Mouse (Mus musculus) embryonic stem cell, embryonic (primary cell): ENCODE measurements around the gene AU040320.

Source experiments
- CTCF ChIA-PET, 4 experiments: fragments of 300-600 bp in 2 of 4; fragments of 350-600 bp in 2 of 4; sonication (Branson Sonifier 250); formaldehyde crosslinking; loops; one replicate each; lab custom pipeline; 2022; ENCODE audit warnings: inconsistent platforms in 2 of 4; lab: Charles Lee
- POLR2A ChIA-PET, 4 experiments: fragments of 300-600 bp in 2 of 4; fragments of 350-600 bp in 2 of 4; sonication (Branson Sonifier 250); formaldehyde crosslinking; loops; one replicate each; lab custom pipeline; 2022; ENCODE audit warnings: antibody characterized with exemption in 4 of 4, inconsistent platforms in 1 of 4; lab: Charles Lee

AU040320 gene

DNA sequence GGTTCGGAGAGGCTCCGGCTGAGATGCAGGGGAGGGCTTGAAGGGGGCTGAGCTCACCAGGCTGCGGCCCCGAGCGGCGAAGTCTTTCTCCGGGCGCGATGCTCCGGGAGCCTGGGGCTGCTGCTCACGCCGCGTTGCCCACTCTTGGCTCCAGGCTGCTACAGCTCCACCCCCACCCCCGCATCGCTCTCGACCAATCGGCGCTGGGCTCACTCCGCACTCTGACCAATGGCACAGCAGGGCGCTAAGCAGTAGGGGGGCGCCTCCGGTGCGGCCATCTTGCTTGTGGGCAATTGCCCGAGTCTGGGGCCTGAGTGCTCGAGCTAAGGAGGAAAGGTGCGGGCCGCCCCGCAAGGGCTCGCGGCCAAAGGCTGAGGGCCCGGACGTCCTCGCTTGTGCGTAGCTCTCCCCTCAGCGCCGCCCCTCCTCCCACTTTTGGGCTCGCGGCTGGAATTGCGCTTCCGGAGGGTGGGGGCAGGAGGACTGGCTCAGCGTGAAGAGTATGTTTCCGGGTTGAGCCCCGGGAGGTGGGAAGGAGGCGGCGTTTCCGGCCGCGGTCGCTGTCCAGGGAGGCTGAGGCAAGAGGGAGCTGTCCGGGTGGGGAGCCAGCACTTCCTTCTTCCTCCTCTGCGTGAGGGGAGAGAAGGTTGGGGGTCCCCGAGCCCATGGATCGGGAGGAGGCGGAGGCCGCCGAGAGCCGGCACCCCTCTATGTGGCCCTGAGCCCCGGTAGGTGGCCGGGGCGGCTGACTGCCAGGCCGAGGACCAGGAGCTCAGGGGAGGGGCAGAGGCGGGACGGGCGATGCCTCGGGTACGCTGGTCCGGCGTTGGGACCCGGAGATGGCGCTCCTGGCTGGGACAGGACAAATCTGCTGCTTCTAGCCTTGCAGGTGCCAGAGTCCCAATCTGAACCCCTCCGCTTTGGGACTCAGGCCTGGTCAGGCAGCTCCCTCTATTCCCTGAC lies at the start of gene AU040320, which contains the start of gene Ncdn:
Gene AU040320, plus strand, starts transcription at position 277 of the 963 bp plus-strand sequence.
Gene Ncdn, minus strand, starts transcription at position 171 of the 963 bp plus-strand sequence.
- ChIA-PET CTCF (interaction anchor here (0.5 to 4.0 kb wide), 25 partner anchors 8 to 969 kb away, joined by 3 to 33 read pairs (median 4); partner anchors contain the start of genes Sfpq (in 1 of the 4) and Tfap2e (in 1 of the 4)), POLR2A (interaction anchor here (0.5 to 6.7 kb wide), 61 partner anchors 8 to 610 kb away, joined by 3 to 46 read pairs (median 4); partner anchors contain the start of genes Clspn (in 3 of the 4), Psmb2 (in 3 of the 4), Tfap2e (in 3 of the 4) and 5730409E04Rik (in 1 of the 4))

DNA sequence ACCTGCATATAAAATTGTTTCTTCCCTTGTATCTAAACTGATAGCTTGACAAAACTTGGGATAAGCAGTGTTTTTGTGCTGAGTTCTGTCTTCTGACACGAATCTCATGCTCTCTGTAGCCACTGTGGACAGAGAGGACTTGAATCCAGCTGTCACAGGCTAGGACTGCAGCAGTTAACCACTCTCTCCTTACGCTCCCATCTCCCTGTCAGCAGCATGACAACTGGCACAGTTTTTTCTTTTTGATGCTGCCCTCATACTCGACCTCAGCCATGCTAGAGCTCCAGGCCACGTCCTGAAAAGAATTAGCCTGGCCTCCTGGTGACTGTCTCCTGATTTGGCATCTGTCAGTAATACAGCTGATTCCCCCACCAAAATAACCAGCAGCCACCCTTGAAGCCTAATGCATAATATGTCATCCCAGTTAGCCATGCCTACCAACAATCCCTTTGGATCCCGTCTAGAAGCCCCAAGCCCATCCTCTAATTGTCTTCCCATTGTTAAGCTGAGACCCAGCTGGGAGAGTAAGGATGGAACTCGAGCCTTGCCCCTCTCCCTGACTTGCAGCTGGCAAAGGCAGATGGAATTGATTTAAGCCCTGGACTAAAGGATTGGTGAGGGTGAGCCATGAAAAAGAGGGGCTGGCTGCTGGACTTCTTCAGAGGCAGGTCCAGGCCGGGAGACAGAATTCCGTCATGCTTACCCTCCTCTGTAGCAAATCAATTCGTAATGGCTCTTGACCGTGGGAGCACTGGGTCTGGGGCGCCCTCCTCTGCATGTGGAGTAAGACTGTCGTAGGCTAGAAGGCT lies 46.5 kb upstream of the AU040320 start:
- POLR2A ChIA-PET, result interaction anchor here in 3 of 4 experiments (0.9 to 2.8 kb wide), 7 partner anchors 11 to 29 kb away, joined by 3 to 11 read pairs (median 5); partner anchors contain the start of gene Psmb2 (in 2 of the 3)
- CTCF ChIA-PET, result interaction anchor here in 3 of 4 experiments (0.6 to 1.0 kb wide), 4 partner anchors 33 to 277 kb away, joined by 3 to 5 read pairs (median 3); no protein-coding TSS in a partner anchor

DNA sequence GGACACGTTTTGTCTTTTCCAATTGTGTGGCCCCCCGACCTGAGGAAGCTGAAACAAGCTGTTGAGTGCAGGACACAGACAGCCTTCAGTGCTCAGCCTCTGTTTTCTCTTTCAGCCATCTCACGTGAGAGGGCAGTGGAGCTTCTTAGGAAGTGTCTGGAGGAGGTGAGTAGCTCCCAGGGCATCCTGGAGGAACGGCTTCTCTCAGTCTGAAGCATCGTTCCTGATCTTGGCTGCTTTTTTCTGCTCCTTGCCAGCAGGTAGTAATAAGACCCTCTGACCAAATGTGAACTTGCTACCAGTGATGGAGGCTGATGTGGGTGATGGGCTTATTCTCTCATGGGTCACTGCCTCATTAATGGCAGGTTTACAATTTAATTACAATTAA lies 45.9 kb upstream of the AU040320 start:
- CTCF ChIA-PET, result interaction anchor here in 2 of 4 experiments (0.6 to 1.0 kb wide), 3 partner anchors 33 to 277 kb away, joined by 3 read pairs; no protein-coding TSS in a partner anchor
- POLR2A ChIA-PET, result interaction anchor here in 2 of 4 experiments (1.2 to 2.8 kb wide), 5 partner anchors 10 to 30 kb away, joined by 3 to 11 read pairs (median 7); partner anchors contain the start of gene Psmb2 (in 2 of the 2)

DNA sequence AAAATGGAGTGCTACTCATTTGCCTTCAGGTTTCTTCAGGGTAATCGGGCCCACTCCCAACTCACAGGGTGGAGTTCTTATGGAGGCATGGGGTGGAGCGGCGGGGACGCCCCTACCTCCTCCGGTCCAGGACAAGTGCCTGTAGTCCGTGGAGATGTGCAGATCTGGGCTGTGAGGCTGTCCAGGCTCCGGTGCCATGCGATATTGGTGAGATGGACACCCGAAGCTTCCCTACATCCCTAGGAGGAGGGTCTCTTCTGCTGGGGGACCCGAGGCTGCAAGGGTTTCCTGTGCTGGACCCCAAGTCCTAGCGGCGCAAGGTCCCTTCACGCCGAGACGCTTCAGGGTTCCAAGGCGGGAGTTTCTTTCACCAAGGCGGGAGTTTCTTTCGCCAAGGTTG lies 21.2 kb upstream of the AU040320 start:
- ChIA-PET CTCF (interaction anchor here in 3 of 4 experiments (0.9 to 2.4 kb wide), 3 partner anchors 13 to 108 kb away, joined by 4 to 7 read pairs (median 6); no protein-coding TSS in a partner anchor), POLR2A (interaction anchor here in 2 of 4 experiments (0.6 to 2.6 kb wide), 7 partner anchors 9 to 866 kb away, joined by 3 to 12 read pairs (median 4); partner anchors contain the start of genes AU040320 (in 1 of the 2), Ncdn (in 1 of the 2) and Psmb2 (in 1 of the 2))

DNA sequence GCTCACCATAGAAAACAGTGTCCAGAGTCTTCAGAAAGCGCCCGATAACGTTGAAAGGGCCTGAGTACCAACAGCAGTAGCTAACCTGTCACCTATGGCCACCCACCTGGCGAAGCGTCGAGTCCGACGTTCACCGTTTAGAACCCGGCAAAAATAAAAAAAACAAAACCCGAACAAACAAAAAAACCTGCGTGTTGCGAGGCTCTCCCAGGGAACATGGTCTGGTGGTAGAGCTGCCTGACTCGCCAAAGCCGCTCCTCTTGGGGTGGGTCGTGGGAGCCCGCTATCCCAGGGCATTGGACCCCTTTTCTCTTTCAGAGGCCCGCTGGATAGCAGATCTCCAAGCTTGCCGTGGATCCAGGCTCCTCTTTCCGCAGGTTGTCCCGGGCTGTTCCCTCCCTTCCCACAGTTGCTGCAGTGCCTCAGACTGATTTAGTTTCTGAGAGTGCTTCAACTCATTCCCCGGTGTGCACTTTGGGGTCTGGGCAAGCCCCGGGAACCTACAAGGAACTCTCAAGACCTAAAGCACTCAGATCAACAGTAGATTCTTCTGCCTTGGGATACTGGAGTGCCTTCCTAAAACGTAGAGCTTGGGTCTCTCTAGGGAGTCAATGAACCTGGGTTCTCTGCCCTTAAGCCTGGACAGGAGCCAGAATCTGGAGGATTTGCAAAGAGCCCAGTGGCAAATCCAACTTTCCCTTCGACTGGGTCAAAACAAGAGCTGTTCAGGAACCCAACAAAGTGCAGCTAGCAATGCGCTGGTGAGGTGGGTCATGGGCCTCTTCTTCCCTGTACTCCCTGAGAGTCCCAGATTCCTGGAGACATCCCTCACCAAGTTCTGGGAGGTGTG lies 20.6 kb upstream of the AU040320 start:
- CTCF ChIA-PET, result interaction anchor here in 2 of 4 experiments (1.2 to 2.4 kb wide), 4 partner anchors 13 to 107 kb away, joined by 3 to 7 read pairs (median 4); partner anchors contain the start of gene AU040320 (in 1 of the 2)
- POLR2A ChIA-PET, result interaction anchor here in 3 of 4 experiments (0.6 to 2.6 kb wide), 13 partner anchors 9 to 865 kb away, joined by 3 to 12 read pairs (median 3); partner anchors contain the start of genes Psmb2 (in 2 of the 3), AU040320 (in 1 of the 3), Adprhl2 (in 1 of the 3) and Col8a2 (in 1 of the 3)

DNA sequence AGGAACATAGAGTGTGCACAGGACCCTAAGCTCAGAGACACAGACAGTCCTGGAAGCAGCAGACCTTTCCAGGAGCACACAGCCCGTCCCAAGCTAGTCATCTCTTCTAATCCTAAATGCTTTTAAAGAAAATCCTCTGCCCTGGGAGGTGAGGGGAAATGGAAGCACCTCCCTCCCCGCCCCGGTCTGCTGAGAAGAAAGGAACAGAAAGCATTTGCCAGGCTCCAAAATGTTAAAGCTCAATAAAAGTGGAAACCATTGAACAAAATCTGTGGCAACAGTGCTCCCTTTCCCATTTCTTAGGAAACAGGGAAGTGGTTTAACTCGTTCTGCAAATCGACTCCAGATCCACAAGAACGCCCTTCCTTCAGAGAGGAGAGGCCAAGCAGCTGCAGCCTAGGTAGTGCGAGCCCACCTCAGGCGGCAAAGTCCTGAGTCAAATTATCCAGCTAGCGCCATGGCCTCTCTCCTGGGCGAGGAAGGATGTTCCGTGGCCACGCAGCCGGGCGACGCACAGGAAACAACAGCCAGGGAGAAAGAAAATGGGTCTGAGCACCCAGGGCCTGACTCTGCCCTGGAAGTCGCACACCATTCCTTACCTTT lies 19.2 kb upstream of the AU040320 start:
- CTCF ChIA-PET, result interaction anchor here (0.6 to 2.4 kb wide), 7 partner anchors 11 to 1812 kb away, joined by 3 to 7 read pairs (median 4); partner anchors contain the start of genes AU040320 (in 1 of the 4) and Ago1 (in 1 of the 4)
- POLR2A ChIA-PET, result interaction anchor here in 2 of 4 experiments (0.8 to 1.3 kb wide), 4 partner anchors 9 to 56 kb away, joined by 3 to 5 read pairs (median 4); partner anchors contain the start of gene Psmb2 (in 1 of the 2)

DNA sequence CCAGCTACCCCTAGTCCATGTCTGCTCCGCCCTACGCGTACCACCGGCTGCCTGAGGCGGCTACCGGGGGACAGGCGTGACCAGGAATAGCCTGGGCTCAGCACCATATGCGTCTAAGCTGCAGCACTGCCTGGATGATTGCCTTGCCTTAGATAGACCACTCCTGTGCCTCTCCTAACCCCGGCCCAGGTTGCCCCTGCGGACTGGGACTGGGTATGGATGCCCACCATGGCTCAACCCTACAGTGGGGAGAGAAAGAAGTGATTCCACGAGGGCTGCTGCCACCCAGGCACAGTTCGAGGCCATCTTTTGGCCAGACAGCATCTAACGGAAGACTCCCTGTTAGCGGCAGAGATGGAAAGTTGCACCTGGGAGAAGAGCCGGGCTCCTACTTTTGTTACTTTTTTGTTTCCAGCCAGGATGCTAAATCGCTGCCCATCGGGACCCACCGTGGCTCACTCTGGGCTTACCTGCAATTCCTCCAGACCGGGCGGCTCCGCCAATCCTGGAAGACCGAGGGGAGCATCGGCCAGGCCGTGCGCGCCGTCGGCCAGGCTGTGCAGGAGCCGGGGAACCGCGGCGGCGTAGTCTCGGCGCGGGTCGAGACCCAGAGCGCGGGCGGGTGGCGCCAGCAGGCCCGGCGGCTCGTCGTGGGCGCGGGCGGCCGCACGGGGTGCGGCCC lies 18.5 kb upstream of the AU040320 start:
- POLR2A ChIA-PET, result interaction anchor here in 2 of 4 experiments (0.8 to 1.6 kb wide), 5 partner anchors 9 to 270 kb away, joined by 3 to 13 read pairs (median 3); partner anchors contain the start of gene Psmb2 (in 1 of the 2)
- CTCF ChIA-PET, result interaction anchor here in 3 of 4 experiments (0.6 to 2.0 kb wide), 4 partner anchors 11 to 267 kb away, joined by 3 to 9 read pairs (median 4); partner anchors contain the start of gene Ago1 (in 1 of the 3)

DNA sequence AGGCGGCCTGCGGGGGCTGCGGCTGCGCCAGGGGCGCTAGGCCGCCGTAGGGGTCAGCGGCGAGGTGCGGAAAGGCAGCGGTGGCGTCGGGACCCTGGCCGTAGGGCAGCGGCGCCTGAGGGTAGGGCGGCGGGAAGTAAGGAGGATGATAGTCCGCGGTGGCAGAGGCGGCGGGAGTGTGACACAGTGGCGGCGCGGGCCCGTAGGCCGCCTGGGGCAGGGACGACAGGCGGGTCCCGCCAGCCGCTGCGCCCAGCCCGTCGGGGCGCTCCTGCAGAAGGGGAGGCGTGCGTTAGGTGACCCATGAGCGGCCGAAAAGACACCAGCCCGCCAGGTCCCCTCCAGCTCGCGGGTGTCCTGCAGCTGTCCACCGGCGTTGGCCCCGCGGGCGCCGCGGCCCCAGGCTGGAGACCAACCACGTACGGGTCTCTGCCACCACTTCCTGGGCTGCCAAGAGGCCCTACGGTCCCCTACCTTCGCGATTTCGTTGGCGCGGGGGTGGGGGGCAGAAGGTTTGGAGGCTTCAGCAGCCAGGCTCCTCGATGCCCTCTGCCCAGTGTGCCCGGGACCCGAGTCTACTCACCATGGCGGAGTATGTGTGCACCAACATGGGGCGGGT lies 17.9 kb upstream of the AU040320 start:
- ChIA-PET CTCF (interaction anchor here in 2 of 4 experiments (0.9 to 2.0 kb wide), 8 partner anchors 10 to 136 kb away, joined by 3 to 12 read pairs (median 5); partner anchors contain the start of genes AU040320 (in 1 of the 2), Ncdn (in 1 of the 2) and Psmb2 (in 1 of the 2)), POLR2A (interaction anchor here in 3 of 4 experiments (0.7 to 1.6 kb wide), 11 partner anchors 9 to 439 kb away, joined by 3 to 16 read pairs (median 3); partner anchors contain the start of genes AU040320 (in 1 of the 3), Ncdn (in 1 of the 3), Psmb2 (in 1 of the 3) and Sfpq (in 1 of the 3))

DNA sequence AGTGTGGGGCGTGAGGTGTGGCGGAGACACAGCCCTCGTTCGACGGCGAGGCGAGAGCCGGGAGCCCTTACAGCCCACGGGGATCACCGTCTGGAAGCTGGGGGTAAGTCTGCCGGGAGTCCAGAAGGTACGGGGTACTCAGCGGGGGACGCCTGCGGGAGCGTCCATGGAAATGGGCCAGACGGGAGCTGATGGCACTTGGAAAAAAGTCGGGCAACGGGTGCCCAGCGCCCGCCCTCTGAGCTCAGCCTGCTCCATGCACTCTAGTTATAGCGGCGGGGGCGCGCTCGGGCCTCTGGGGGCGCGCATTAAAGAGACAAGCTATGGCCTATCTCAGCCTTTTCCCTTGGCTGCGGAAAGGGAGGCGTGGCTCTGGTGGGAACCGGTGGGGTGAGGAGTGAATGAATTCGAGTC lies 17.3 kb upstream of the AU040320 start, which contains the start of gene Tfap2e:
Gene Tfap2e, minus strand, starts transcription at position 240 of the 414 bp plus-strand sequence.
- CTCF ChIA-PET, result interaction anchor here in 3 of 4 experiments (0.6 to 2.0 kb wide), 11 partner anchors 9 to 446 kb away, joined by 3 to 12 read pairs (median 3); partner anchors contain the start of genes AU040320 (in 1 of the 3), Ncdn (in 1 of the 3) and Psmb2 (in 1 of the 3)
- POLR2A ChIA-PET, result interaction anchor here in 3 of 4 experiments (0.7 to 1.6 kb wide), 19 partner anchors 9 to 440 kb away, joined by 3 to 16 read pairs (median 3); partner anchors contain the start of genes Ncdn (in 3 of the 3), AU040320 (in 2 of the 3), Psmb2 (in 2 of the 3) and Sfpq (in 1 of the 3)

DNA sequence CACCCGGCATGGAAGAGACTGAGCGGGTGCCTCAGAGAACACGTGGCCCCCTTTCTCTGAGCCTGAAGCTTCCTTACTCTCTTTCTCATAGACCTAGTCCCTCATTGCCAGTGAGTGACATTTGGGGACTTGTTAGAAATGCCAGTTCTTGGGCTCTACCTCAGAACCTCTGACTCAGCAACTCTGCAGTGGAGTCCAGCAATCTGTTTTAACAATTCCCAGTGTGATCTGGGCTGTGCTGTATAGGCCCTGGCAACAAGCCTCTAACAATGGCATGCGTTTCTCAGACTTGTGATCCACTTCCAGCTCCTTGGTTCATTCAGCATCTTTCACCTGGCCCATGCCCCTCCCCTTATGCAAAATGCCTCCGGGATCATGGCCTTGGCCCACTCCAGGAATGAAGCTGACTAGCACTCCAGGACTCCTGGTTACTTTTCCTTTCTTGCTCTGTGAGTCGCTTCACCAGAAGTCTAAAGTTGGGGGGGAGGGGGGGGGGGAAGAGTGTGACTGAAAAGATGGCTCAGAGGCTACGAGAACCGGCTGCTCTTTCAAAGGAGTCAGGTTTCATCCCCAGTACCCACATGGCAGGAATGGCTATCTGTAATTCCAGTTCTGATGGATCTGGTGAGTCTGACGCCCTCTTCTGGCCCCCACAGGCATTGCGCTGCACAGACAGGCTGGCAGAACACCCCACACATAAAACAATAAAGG lies 13.2 kb upstream of the AU040320 start:
- ChIA-PET POLR2A (interaction anchor here (0.6 to 5.8 kb wide), 20 partner anchors 12 to 464 kb away, joined by 3 to 46 read pairs (median 4); partner anchors contain the start of genes Psmb2 (in 4 of the 4), AU040320 (in 3 of the 4), Ncdn (in 3 of the 4) and Clspn (in 1 of the 4)), CTCF (interaction anchor here (0.5 to 3.9 kb wide), 41 partner anchors 9 to 704 kb away, joined by 3 to 48 read pairs (median 4); partner anchors contain the start of genes AU040320 (in 2 of the 4), Ncdn (in 2 of the 4) and 5730409E04Rik (in 1 of the 4))

DNA sequence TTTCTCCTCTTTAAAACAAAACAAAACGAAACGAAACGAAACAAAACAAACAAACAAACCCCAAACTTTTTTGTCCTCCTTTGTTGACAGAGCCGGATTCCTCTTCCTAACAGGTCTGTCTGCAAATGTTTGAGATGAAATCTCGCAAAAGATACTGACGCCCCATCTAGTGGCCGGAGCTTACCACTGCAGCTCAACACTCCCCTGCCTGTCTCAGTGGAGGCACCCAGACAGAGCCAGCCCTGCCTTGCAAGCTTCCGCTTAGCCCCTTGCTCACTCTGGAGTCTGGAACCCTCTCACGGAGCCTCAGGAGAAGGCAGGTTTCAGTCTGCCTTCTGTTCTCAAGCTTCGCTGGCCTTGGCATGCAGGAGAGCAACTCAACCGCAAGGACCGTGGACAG lies 11.9 kb upstream of the AU040320 start:
- POLR2A ChIA-PET, result interaction anchor here in 3 of 4 experiments (0.6 to 5.8 kb wide), 23 partner anchors 8 to 421 kb away, joined by 3 to 46 read pairs (median 3); partner anchors contain the start of genes Psmb2 (in 3 of the 3), AU040320 (in 2 of the 3), Ncdn (in 2 of the 3) and 5730409E04Rik (in 1 of the 3)

DNA sequence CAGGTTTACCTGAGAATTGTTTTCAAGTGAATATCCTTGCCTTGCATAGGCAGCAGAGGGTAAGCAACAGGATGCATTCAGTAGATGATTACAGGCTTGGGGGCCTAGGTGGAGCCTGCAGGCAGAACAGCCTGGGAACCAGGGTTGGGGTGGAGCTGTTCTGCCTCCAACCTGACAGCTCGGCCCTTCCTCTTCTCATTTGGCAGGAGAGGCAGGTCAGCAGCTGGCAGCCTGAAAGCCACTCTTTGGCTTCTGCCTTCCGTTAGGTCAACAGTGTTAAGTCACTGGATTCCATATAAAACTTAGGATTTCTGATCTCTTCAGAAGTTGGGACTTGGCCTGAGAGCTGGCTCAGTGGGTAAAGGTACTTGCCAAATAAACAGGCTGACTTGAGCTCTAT lies 10.4 kb upstream of the AU040320 start:
- POLR2A ChIA-PET, result interaction anchor here in 3 of 4 experiments (0.6 to 5.8 kb wide), 9 partner anchors 9 to 186 kb away, joined by 3 to 46 read pairs (median 4); partner anchors contain the start of genes AU040320 (in 2 of the 3), Ncdn (in 2 of the 3) and Clspn (in 1 of the 3)
- CTCF ChIA-PET, result interaction anchor here in 2 of 4 experiments (0.6 to 4.2 kb wide), 6 partner anchors 11 to 346 kb away, joined by 3 to 21 read pairs (median 3); partner anchors contain the start of genes AU040320 (in 1 of the 2) and Ncdn (in 1 of the 2)

More for the DNA sequence above, 11.9 kb upstream of the AU040320 start:
- CTCF ChIA-PET, result interaction anchor here (0.5 to 3.9 kb wide), 45 partner anchors 8 to 645 kb away, joined by 3 to 48 read pairs (median 4); partner anchors contain the start of genes AU040320 (in 3 of the 4), Ncdn (in 3 of the 4), 5730409E04Rik (in 1 of the 4) and Clspn (in 1 of the 4)
